Mouse (Mus musculus) colon, adult 2 months (tissue): Measurements from ENCODE around the gene Kdm2a. TPM values are rescaled to one million over a fixed set of nuclear protein-coding genes. Genes with fewer than 3 reads are reported as not detected.

Experiments used
- polyA plus RNA-seq: library from polyadenylated mRNA; depleted of rRNA; stranded (reverse); fragments of >200 nt; gene quantifications from 2 replicates; pipeline ENCODE4 v1.2.3, GENCODE M21; 2012; rRNA removed

Gene Kdm2a
- polyA plus RNA-seq: 57.0 and 63.9 TPM in 2 replicates

GRCm38 (mm10) chr19:4397798-4398629, at the start of gene Kdm2a:
Gene Kdm2a (minus strand): TSS chr19:4398285.

DNA sequence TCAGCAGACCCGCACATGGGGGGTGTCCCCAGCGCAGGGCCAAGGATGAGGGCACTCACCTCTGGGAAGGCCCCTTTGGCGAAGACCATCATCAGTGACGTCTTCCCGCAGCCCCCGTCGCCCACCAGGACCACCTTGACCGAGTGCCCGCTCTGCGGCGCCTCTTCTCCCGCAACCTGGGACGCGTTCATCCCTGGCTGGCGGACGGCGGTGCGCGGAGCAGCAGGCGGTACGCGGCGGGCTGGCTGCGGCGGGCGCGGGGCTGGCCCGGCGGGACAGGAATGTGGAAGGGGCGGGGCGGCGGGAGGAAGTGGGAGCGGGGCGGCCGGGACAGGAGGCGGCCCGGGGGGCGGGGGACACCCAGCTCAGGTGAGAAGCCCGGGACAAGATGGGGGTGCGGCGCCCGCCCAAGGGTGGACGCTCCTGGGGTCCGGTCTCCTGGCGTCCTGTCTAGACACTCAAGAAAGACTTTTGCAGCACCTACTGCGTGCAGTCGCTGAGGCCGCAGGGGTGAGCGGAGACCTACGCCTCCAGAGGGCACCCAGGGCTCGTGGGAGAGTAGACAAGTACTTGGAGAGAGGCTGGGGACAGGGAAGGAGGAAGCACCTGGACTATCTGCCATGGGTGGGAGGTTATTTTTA, 41.2 kb upstream of the Kdm2a start, which contains the start of gene Rhod:
Gene Rhod (minus strand): TSS at position 272 of the 641 bp plus-strand sequence.

GRCm38 (mm10) chr19:4306190-4306577, 91.9 kb downstream of the Kdm2a start, which contains the start of gene Grk2:
Gene Grk2 (minus strand): TSS chr19:4306222.

DNA sequence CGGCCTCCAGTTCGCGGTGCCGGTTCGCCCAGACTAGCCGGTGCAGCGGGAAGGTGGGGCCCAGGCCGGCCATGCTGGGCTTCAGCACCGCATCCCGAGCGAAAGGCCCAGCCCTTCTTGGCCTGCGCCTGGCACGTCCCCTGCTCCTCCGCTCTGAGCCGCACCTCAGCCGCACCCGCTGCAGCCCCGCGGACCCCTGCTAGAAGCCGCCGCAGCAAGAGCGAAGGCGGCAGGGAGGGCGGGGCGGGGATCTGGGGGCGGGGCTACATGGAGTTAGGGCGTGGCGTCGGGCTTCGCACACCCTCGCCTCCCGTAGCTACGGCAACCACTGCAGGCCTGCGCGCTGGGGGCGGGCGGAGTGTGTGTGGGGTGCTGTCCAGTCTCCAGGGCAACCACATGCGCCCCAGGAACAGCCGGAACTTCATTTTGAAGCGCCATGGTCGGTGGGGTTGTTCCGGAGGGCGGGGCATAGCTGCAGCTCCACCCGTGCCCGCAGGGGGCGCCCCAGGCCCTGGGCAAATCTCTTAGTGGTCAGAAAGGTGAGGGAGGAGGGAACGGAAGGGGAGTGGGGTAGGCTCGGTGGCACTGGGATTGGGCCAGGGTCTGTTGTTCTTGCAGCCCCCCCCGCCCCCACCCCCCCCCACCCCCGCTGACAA, 115.1 kb downstream of the Kdm2a start, which contains the start of gene Ankrd13d:
Gene Ankrd13d (minus strand): TSS at position 240 of the 656 bp plus-strand sequence.

GRCm38 (mm10) chr19:4268566-4269361, 129.3 kb downstream of the Kdm2a start, which contains the start of gene Ssh3:
Gene Ssh3 (minus strand): TSS chr19:4269180.

Other genes with a start within 250 kb of the Kdm2a start
- gene Coro1b, start 249.7 kb downstream of the Kdm2a start, polyA plus RNA-seq: 657 and 730 TPM in 2 replicates
- 74.8 and 129 TPM in 2 replicates for gene Ptprcap, start 244.7 kb downstream of the Kdm2a start, polyA plus RNA-seq
- gene Rps6kb2, start 234.9 kb downstream of the Kdm2a start, polyA plus RNA-seq: 38.0 and 53.9 TPM in 2 replicates
- gene Carns1, start 222.8 kb downstream of the Kdm2a start, polyA plus RNA-seq: 5.3 and 9.0 TPM in 2 replicates
- gene Tbc1d10c, start 207.0 kb downstream of the Kdm2a start, polyA plus RNA-seq: 9.9 and 10.0 TPM in 2 replicates
- gene Ppp1ca, start 206.2 kb downstream of the Kdm2a start, polyA plus RNA-seq: 488 and 523 TPM in 2 replicates
- gene Rad9a, start 196.6 kb downstream of the Kdm2a start, polyA plus RNA-seq: 15.7 and 22.4 TPM in 2 replicates
- gene Clcf1, start 184.0 kb downstream of the Kdm2a start, polyA plus RNA-seq: 8.3 and 14.8 TPM in 2 replicates
- gene AC109138.7, start 183.9 kb downstream of the Kdm2a start, polyA plus RNA-seq: not detected in 2 replicates
- 86.7 and 104 TPM in 2 replicates for gene Pold4, start 166.4 kb downstream of the Kdm2a start, polyA plus RNA-seq
- 188 and 216 TPM in 2 replicates for gene Ssh3, start 129.1 kb downstream of the Kdm2a start, polyA plus RNA-seq
- 4.3 and 7.3 TPM in 2 replicates for gene Ankrd13d, start 115.1 kb downstream of the Kdm2a start, polyA plus RNA-seq
- gene Grk2, start 92.1 kb downstream of the Kdm2a start, polyA plus RNA-seq: 120 and 123 TPM in 2 replicates
- 23.4 and 23.7 TPM in 2 replicates for gene Rhod, start 41.1 kb upstream of the Kdm2a start, polyA plus RNA-seq
- 2.0 and 4.4 TPM in 2 replicates for gene Syt12, start 79.2 kb upstream of the Kdm2a start, polyA plus RNA-seq
- gene 2010003K11Rik, start 100.3 kb upstream of the Kdm2a start, polyA plus RNA-seq: 20.7 and 26.0 TPM in 2 replicates
- gene Pcx, start 112.2 kb upstream of the Kdm2a start, polyA plus RNA-seq: 46.6 and 53.4 TPM in 2 replicates
- 61.8 and 65.1 TPM in 2 replicates for gene Lrfn4, start 217.4 kb upstream of the Kdm2a start, polyA plus RNA-seq
- 106 and 166 TPM in 2 replicates for gene Rce1, start 227.4 kb upstream of the Kdm2a start, polyA plus RNA-seq